Mouse (Mus musculus): ENCODE measurements around the gene Aunip. TPM values are rescaled to one million over a fixed set of nuclear protein-coding genes. Genes with fewer than 3 reads are reported as not detected.

Aunip gene
- polyA plus RNA-seq (2014; fragmentation: Nextera tagmentation; extraction: Ambion mirVana), result 15.9 and 18.5 TPM in 2 replicates

DNA sequence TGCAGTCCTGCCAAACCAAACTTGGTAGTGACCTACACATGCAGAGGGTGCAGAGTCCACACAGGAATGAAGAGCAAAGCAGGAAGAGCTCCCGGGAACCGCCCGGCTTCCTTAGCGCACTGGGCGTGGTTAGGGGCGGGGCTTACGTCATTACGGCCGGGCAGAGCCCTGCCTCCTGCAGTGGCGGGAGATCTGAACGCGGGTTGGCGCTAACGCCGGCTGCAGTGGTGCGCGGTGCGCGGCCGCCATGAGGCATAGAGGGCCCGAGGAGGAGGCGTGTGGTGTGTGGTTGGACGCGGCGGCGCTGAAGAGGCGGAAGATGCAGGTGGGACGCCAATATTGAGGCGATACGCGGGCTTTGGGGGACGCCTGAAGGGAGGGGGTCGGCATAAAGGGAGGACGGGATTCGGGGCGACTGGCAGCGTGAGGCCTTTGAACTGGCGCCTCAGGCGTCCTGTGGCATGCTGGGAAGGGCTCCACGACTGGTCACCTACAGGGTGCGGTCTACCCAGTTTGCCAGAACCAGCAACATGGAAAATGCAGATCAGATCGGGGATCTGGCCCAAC lies at the start of gene Aunip:
Gene Aunip, plus strand, starts transcription at position 155 of the 567 bp plus-strand sequence.
- ATAC-seq (replicated peaks; ENCODE audit: low FRiP score), result peak; percentile 85
- WGBS, result under 1% methylated on average over 42 of the region's 42 CpGs
- H3K36me3 ChIP-seq (ENCODE audit: control insufficient read depth, insufficient read depth, low read length), result peaks cover 5% of the 10 kb centered on the region; the same call in 1 of the 2 replicates
- no peaks in the 10 kb centered on the region for H3K27me3 ChIP-seq (replicated peaks; ENCODE audit: control insufficient read depth, insufficient read depth, low read length)
- H3K9ac ChIP-seq (ENCODE audit: low read depth, low read length), result peak within 1 kb of the TSS; percentile 91
- H3K4me1 ChIP-seq (replicated peaks; ENCODE audit: control insufficient read depth, insufficient read depth, low read length), result peaks cover 47% of the 10 kb centered on the region
- peak; percentile 94 for DNase-seq (ENCODE audit: low spot score)
- H3K27ac ChIP-seq (ENCODE audit: low read depth, low read length), result peak within 1 kb of the TSS; percentile 84
- peak within 1 kb of the TSS; percentile 76 for H3K4me3 ChIP-seq (ENCODE audit: low read depth, low read length)
- no peaks in the 10 kb centered on the region for H3K9me3 ChIP-seq (ENCODE audit: control insufficient read depth, low read length)
- peak within 1 kb of the TSS; percentile 81 for H3K4me2 ChIP-seq

DNA sequence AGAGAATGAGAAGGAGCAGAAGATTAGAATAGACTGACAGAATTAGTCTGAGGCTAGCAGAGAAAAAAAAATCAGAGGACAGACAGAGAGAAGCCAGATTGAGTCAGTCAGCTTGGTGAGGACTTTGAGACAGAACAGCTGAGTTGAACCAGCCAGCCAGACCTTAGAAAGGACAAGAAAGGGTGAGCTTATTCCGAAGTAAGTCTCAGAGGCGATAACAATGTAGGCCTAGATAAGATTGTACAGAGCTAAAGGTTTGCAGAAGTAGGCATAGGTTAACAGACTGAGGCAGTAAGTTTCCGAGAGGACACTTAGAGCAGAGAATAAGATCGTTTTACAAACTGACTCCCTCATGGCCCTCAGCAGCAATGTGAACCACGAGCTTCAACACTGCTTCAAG lies 49.5 kb upstream of the Aunip start:
- Histone ChIP-seq H3K27me3 (replicated peaks; ENCODE audit: control insufficient read depth, insufficient read depth, low read length) (no peaks in the 10 kb centered on the region; the same call in 1 of the 2 replicates), H3K9me3 (ENCODE audit: control insufficient read depth, low read length) (no peaks in the 10 kb centered on the region), H3K9ac (ENCODE audit: low read depth, low read length) (no peak overlapping the region), H3K4me3 (ENCODE audit: low read depth, low read length) (no peak overlapping the region), H3K4me1 (replicated peaks; ENCODE audit: control insufficient read depth, insufficient read depth, low read length) (peaks cover 24% of the 10 kb centered on the region), H3K27ac (ENCODE audit: low read depth, low read length) (no peak overlapping the region), H3K4me2 (no peak overlapping the region), H3K36me3 (ENCODE audit: control insufficient read depth, insufficient read depth, low read length) (no peaks in the 10 kb centered on the region)
- WGBS, result 68% methylated on average over 5 of the region's 5 CpGs
- no peak for ATAC-seq (replicated peaks; ENCODE audit: low FRiP score)
- DNase-seq (ENCODE audit: low spot score), result no peak

GRCm38 (mm10) chr4:134465789-134466188 lies 45.0 kb upstream of the Aunip start:
- peaks cover 12% of the 10 kb centered on the region for H3K4me1 ChIP-seq (replicated peaks; ENCODE audit: control insufficient read depth, insufficient read depth, low read length)
- 46% methylated on average over 12 of the region's 12 CpGs for WGBS

DNA sequence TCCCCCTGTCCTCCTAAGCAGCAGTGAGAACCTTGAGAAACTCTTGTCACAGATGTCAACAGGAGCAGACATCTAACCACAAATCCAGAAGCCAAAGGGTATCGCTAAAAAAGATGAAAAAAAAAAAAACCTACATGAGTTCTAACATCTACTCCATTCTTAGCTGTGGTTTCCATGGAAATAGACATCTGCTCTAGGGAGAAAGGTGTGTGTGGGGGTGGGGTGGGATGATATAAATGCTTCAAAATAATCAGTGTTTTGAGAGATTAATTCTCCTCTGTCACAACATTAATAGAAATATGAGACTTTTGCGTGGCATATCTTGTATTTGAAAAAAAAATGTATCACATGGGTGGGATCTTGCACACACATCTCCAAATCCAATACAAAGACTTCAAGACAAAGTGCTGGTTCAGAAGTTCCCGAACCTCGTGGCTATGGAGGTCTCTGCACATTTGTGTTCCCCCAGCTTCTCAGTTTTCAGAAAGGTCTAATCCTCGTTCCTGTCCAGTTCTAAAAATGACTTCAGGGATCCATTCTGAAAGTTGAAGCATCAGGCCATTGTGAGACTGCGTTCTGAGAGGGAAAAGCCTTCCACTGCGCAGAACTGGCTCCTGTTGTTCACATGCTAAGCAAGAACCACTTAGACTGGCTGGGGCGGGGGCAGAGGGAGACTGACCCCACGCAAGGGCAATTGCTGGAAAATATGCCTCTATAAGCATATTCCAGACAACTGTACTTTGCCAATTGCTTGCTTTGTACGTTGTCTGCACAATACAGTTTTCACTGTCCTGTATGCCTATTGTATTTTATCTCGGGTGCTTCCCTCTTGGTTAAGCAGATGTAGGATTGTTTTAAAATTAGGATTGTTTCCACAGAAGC lies 44.2 kb upstream of the Aunip start:
- WGBS, result 68% methylated on average over 11 of the region's 11 CpGs
- Histone ChIP-seq H3K27ac (ENCODE audit: low read depth, low read length) (no peak overlapping the region), H3K9me3 (ENCODE audit: control insufficient read depth, low read length) (no peaks in the 10 kb centered on the region), H3K4me1 (replicated peaks; ENCODE audit: control insufficient read depth, insufficient read depth, low read length) (peaks cover 10% of the 10 kb centered on the region), H3K4me2 (peak overlapping the region; percentile 97), H3K36me3 (ENCODE audit: control insufficient read depth, insufficient read depth, low read length) (peaks cover 8% of the 10 kb centered on the region), H3K4me3 (ENCODE audit: low read depth, low read length) (peak overlapping the region; percentile 84; the same call in 1 of the 2 replicates), H3K9ac (ENCODE audit: low read depth, low read length) (no peak overlapping the region), H3K27me3 (replicated peaks; ENCODE audit: control insufficient read depth, insufficient read depth, low read length) (no peaks in the 10 kb centered on the region)
- no peak for DNase-seq (ENCODE audit: low spot score)
- no peak for ATAC-seq (replicated peaks; ENCODE audit: low FRiP score)

More at GRCm38 (mm10) chr4:134465789-134466188, 45.0 kb upstream of the Aunip start:
- Histone ChIP-seq H3K27ac (ENCODE audit: low read depth, low read length) (no peak overlapping the region), H3K9me3 (ENCODE audit: control insufficient read depth, low read length) (no peaks in the 10 kb centered on the region), H3K27me3 (replicated peaks; ENCODE audit: control insufficient read depth, insufficient read depth, low read length) (no peaks in the 10 kb centered on the region), H3K36me3 (ENCODE audit: control insufficient read depth, insufficient read depth, low read length) (peaks cover under 1% of the 10 kb centered on the region), H3K4me2 (no peak overlapping the region), H3K4me3 (ENCODE audit: low read depth, low read length) (no peak overlapping the region), H3K9ac (ENCODE audit: low read depth, low read length) (no peak overlapping the region; the same call in 1 of the 2 replicates)
- no peak for DNase-seq (ENCODE audit: low spot score)
- no peak for ATAC-seq (replicated peaks; ENCODE audit: low FRiP score)

- no peaks in the 10 kb centered on the region for H3K27me3 ChIP-seq (replicated peaks; ENCODE audit: control insufficient read depth, insufficient read depth, low read length)
- peak overlapping the region; percentile 96 for H3K9ac ChIP-seq (ENCODE audit: low read depth, low read length)
- H3K9me3 ChIP-seq (ENCODE audit: control insufficient read depth, low read length), result no peaks in the 10 kb centered on the region
- peaks cover 10% of the 10 kb centered on the region for H3K4me1 ChIP-seq (replicated peaks; ENCODE audit: control insufficient read depth, insufficient read depth, low read length)
- peak overlapping the region; percentile 85; the same call in 1 of the 2 replicates for H3K27ac ChIP-seq (ENCODE audit: low read depth, low read length)
- DNase-seq (ENCODE audit: low spot score), result no peak
- 1% methylated on average over 31 of the region's 31 CpGs for WGBS
- peak overlapping the region; percentile 84 for H3K4me3 ChIP-seq (ENCODE audit: low read depth, low read length)
- peak; percentile 22; the same call in 1 of the 2 replicates for ATAC-seq (replicated peaks; ENCODE audit: low FRiP score)
- peak overlapping the region; percentile 97 for H3K4me2 ChIP-seq
- H3K36me3 ChIP-seq (ENCODE audit: control insufficient read depth, insufficient read depth, low read length), result peaks cover 12% of the 10 kb centered on the region
Observed at GRCm38 (mm10) chr4:134467435-134468214, 43.2 kb upstream of the Aunip start.

GRCm38 (mm10) chr4:134468215-134468575 lies 42.6 kb upstream of the Aunip start, which contains the start of gene Stmn1:
Stmn1 (plus strand) TSS chr4:134468320.
- DNase-seq (ENCODE audit: low spot score) (peak; percentile 93), ATAC-seq (replicated peaks; ENCODE audit: low FRiP score) (peak; percentile 93)
- Histone ChIP-seq H3K27me3 (replicated peaks; ENCODE audit: control insufficient read depth, insufficient read depth, low read length) (no peaks in the 10 kb centered on the region), H3K36me3 (ENCODE audit: control insufficient read depth, insufficient read depth, low read length) (peaks cover 15% of the 10 kb centered on the region), H3K4me2 (peak within 1 kb of the TSS; percentile 97), H3K9me3 (ENCODE audit: control insufficient read depth, low read length) (no peaks in the 10 kb centered on the region), H3K9ac (ENCODE audit: low read depth, low read length) (peak within 1 kb of the TSS; percentile 96), H3K4me1 (replicated peaks; ENCODE audit: control insufficient read depth, insufficient read depth, low read length) (peaks cover 10% of the 10 kb centered on the region), H3K4me3 (ENCODE audit: low read depth, low read length) (peak within 1 kb of the TSS; percentile 84), H3K27ac (ENCODE audit: low read depth, low read length) (peak within 1 kb of the TSS; percentile 85)
- 0% methylated on average over 31 of the region's 31 CpGs for WGBS

- peak; percentile 83 for ATAC-seq (replicated peaks; ENCODE audit: low FRiP score)
- peaks cover 10% of the 10 kb centered on the region for H3K4me1 ChIP-seq (replicated peaks; ENCODE audit: control insufficient read depth, insufficient read depth, low read length)
- WGBS, result under 1% methylated on average over 67 of the region's 68 CpGs
Observed at GRCm38 (mm10) chr4:134468578-134469266, 42.1 kb upstream of the Aunip start.

More at GRCm38 (mm10) chr4:134468578-134469266, 42.1 kb upstream of the Aunip start:
- Histone ChIP-seq H3K9ac (ENCODE audit: low read depth, low read length) (peak overlapping the region; percentile 96), H3K9me3 (ENCODE audit: control insufficient read depth, low read length) (no peaks in the 10 kb centered on the region), H3K27me3 (replicated peaks; ENCODE audit: control insufficient read depth, insufficient read depth, low read length) (no peaks in the 10 kb centered on the region), H3K4me3 (ENCODE audit: low read depth, low read length) (peak overlapping the region; percentile 84), H3K36me3 (ENCODE audit: control insufficient read depth, insufficient read depth, low read length) (peaks cover 16% of the 10 kb centered on the region), H3K27ac (ENCODE audit: low read depth, low read length) (peak overlapping the region; percentile 85), H3K4me2 (peak overlapping the region; percentile 97)
- peak; percentile 96 for DNase-seq (ENCODE audit: low spot score)
